Mouse (Mus musculus) lung, embryonic 15.5 days (tissue): ENCODE measurements at regions not wholly inside any gene's neighbourhood (a gene's known extent, or its start where the extent isn't known, plus 50 kb on each side); places are given as distances from the start of the nearest gene placed in this dataset.

ENCODE experiments used
- ATAC-seq: fragments of 200-750 bp; cut with Nextera tagmentation; 2 replicates; pipeline ENCODE4 v1.8.0; 2017; ENCODE audit warnings: moderate number of reproducible peaks, borderline replicate concordance; ENCODE audit not compliant: low FRiP score, low TSS enrichment; ENCODE audit errors: extremely low read depth
- H3K27ac ChIP-seq: fragments of 300-500 bp; sonication (generic); 2 replicates; pipeline ENCODE4 v1.5.1; 2015; ENCODE audit warnings: moderate library complexity, mild to moderate bottlenecking, inconsistent platforms
- H3K27me3 ChIP-seq: fragments of 300-500 bp; sonication (generic); 2 replicates; pipeline ENCODE4 v1.6.1; 2015; ENCODE audit warnings: inconsistent platforms
- H3K36me3 ChIP-seq: fragments of 300-500 bp; sonication (generic); 2 replicates; pipeline ENCODE4 v1.6.1; 2015; ENCODE audit warnings: inconsistent platforms
- H3K4me1 ChIP-seq: fragments of 300-500 bp; sonication (generic); 2 replicates; pipeline ENCODE4 v1.6.1; 2015; ENCODE audit warnings: inconsistent platforms
- H3K4me2 ChIP-seq: fragments of 300-500 bp; sonication (generic); 2 replicates; pipeline ENCODE4 v1.6.1; 2015; ENCODE audit warnings: inconsistent platforms, mild to moderate bottlenecking, moderate library complexity
- H3K4me3 ChIP-seq: fragments of 300-500 bp; sonication (generic); 2 replicates; pipeline ENCODE4 v1.5.1; 2015; ENCODE audit warnings: mild to moderate bottlenecking, inconsistent platforms
- H3K9ac ChIP-seq: fragments of 300-500 bp; sonication (generic); 2 replicates; pipeline ENCODE4 v1.6.1; 2015; ENCODE audit warnings: inconsistent platforms
- H3K9me3 ChIP-seq: fragments of 300-500 bp; sonication (generic); 2 replicates; pipeline ENCODE4 v1.6.1; 2016; ENCODE audit warnings: inconsistent platforms
- WGBS: fragments of 180-500 bp; shearing (Covaris S2); methylation state at CpG from one replicate; pipeline ENCODE4 v1.1.7; 2015; 5-methylcytosine and 5-hydroxymethylcytosine counted together

DNA sequence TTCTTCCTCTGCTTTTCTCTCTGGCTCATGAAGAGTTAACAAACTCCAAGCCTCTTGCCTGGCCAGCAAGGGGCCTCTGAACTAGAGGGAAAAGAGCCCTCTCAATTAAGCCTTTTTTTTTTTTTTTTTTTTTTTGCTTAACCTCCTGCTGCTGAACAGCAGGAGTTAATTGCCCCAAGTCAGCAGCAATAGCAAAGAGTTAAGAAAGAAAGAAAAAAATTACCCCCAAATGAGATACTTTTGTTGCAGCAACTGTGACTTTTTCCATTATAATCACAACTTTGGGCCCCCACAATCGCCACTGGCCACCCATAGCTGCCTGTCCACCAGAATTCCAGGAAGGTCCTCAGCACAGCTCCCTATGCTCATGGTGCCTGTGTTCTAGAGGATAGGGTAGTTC lies 60.4 kb upstream of the Zmat1 start:
- Histone ChIP-seq H3K9ac (no peak overlapping the region), H3K27ac (no peak overlapping the region), H3K4me1 (no peaks in the 10 kb centered on the region), H3K9me3 (no peaks in the 10 kb centered on the region), H3K4me2 (no peak overlapping the region), H3K36me3 (no peaks in the 10 kb centered on the region), H3K4me3 (no peak overlapping the region), H3K27me3 (no peaks in the 10 kb centered on the region)
- ATAC-seq: no peak
- WGBS: 29% methylated on average over 1 of the region's 1 CpGs

DNA sequence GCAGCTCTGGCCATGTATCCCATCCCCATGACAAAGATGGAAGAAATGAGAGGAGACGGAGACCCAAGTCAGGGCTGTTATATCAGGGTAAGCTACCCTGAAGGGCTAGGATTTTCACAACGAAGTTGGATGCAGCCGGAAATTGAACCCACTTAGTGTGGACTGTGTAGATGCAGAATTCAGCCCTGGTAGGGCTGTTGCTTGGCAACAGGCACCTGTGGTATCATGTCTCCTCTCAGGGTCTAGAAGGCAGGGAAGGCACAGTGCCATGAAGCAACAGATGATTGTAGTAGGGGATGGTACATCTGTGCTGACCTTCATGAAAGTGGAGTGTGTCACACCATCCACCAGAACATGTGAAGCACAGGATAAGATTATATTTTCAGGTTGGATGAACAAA lies 51.2 kb upstream of the Zmat1 start:
- ATAC-seq: no peak
- H3K9ac ChIP-seq: no peak overlapping the region
- no peaks in the 10 kb centered on the region for H3K27me3 ChIP-seq
- H3K27ac ChIP-seq: no peak overlapping the region
- no peaks in the 10 kb centered on the region for H3K36me3 ChIP-seq
- no peak overlapping the region for H3K4me3 ChIP-seq
- 74% methylated on average over 3 of the region's 3 CpGs for WGBS
- H3K4me1 ChIP-seq: no peaks in the 10 kb centered on the region
- no peaks in the 10 kb centered on the region for H3K9me3 ChIP-seq
- H3K4me2 ChIP-seq: no peak overlapping the region

DNA sequence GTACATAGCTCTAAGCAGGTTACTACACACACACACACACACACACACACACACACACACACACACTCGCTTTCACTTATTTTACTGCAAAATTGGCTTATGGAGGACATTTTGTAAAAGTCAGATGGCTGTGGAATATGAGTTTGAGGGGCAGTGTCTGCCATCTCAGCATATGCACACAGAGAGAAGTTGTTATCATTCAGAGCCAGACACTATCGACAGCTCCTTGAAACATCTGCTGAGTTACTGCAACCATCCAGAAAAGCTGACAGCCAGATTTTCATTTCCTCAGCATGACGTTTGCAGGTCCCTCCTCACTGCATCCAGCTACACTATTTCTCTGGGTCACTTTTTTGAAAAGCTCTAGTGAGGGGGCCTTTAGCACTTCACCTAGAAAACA lies 49.9 kb upstream of the Zmat1 start:
- no peaks in the 10 kb centered on the region for H3K4me1 ChIP-seq
- no peak overlapping the region for H3K4me2 ChIP-seq
- 53% methylated on average over 3 of the region's 3 CpGs for WGBS

More for the DNA sequence above, 49.9 kb upstream of the Zmat1 start:
- no peak overlapping the region for H3K27ac ChIP-seq
- no peak for ATAC-seq
- no peak overlapping the region for H3K9ac ChIP-seq
- H3K36me3 ChIP-seq: no peaks in the 10 kb centered on the region
- peaks cover 5% of the 10 kb centered on the region for H3K27me3 ChIP-seq
- no peak overlapping the region for H3K4me3 ChIP-seq
- no peaks in the 10 kb centered on the region for H3K9me3 ChIP-seq
